Mouse (Mus musculus): ENCODE results near the gene Aoc1.

Gene Aoc1

GRCm38 (mm10) chr6:48872596-48872995, at the start of gene Aoc1:
Aoc1 (plus strand) TSS chr6:48872896.
- no peak for DNase-seq (ENCODE audit: low read depth)

- DNase-seq (ENCODE audit: low read depth) = no peak
Measured at GRCm38 (mm10) chr6:48825016-48825415, 47.7 kb upstream of the Aoc1 start.

DNA sequence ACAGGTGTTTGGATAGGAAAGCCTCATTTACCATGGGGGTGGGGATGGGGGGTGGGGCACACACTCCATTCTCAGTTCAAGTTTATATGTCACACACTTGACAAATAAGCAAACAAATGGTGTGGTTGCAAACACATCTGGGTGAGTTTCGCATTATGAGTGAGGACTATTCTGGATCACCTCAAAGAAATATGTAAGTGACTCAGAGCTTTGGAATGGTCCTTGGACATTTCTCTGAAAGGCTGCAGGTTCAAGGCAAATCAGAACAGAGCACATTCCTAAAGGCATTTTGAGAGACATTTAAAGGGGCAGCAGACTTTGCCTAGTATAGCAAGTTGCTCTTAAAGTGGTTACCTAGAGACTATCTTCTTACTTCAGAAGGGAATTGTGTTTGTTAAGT, 43.7 kb upstream of the Aoc1 start:
- no peak for DNase-seq (ENCODE audit: low read depth)

GRCm38 (mm10) chr6:48829651-48830050, 43.0 kb upstream of the Aoc1 start:
- DNase-seq (ENCODE audit: low read depth) = peak; percentile 44

DNA sequence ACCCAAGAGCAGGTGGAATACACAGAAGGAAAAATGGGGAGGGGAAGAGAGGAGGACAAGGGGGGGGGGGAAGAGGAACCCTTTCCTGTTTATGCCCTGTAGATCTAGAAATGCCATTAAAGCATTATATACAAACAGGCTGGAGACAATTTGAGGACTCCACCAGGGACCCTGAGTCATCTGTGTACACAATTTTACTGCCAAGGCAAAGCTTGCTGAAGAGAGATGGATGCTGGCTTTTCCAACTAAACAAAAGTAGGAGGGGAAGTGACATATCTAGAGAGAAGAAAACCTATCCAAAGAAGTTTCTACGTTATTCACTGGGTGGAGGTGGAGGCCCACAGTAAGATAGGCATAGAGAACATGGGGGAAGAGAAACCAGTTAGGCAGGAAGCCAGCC, 42.5 kb upstream of the Aoc1 start:
- DNase-seq (ENCODE audit: low read depth) = no peak

DNA sequence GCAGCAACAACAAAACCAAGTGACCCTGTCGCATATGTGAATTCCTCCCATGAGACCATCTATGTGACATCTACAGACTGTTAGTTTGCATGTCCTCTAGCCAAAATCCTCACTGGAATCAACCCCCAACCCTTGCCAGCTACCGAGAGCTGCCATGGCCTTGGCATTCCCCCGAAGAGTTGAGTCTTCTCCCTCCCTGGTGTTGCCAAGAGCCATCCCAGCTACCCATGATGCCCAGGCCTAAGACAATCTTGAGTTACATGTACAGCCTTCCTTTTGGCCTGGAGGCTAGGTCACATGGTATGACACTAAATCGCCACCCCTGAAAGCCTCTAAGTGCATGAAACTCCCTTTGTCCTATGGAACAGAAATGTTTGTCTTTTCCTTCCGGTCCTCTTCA, 41.6 kb upstream of the Aoc1 start:
- DNase-seq (ENCODE audit: low read depth) = no peak

GRCm38 (mm10) chr6:48832426-48832825, 40.3 kb upstream of the Aoc1 start:
- no peak for DNase-seq (ENCODE audit: low read depth)

DNA sequence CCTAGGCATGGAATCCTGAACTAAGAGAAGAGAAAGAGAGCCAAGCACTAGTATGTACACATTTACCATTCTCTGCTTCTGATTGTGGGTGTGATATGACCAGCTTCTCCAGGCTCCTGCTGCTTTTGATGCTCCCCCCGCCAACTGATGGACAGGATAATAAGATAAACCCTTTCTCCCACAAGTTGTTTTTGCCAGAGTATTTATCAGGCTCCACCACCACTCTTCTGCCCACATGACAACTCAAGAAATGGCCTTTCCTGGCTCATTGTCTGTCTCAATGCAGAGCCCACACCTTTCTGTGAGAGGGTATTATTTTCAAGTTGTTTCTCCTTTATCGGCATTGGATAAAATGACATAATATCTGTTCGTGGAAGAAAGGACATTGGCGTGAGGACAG, 39.2 kb upstream of the Aoc1 start:
- DNase-seq (ENCODE audit: low read depth) = no peak

GRCm38 (mm10) chr6:48835241-48835640, 37.5 kb upstream of the Aoc1 start:
- no peak for DNase-seq (ENCODE audit: low read depth)

GRCm38 (mm10) chr6:48836146-48836545, 36.5 kb upstream of the Aoc1 start:
- no peak for DNase-seq (ENCODE audit: low read depth)

- DNase-seq (ENCODE audit: low read depth) = no peak
Measured at GRCm38 (mm10) chr6:48837516-48837915, 35.2 kb upstream of the Aoc1 start.

- no peak for DNase-seq (ENCODE audit: low read depth)
Measured at GRCm38 (mm10) chr6:48838321-48839080, 34.2 kb upstream of the Aoc1 start.

GRCm38 (mm10) chr6:48840371-48840969, 32.2 kb upstream of the Aoc1 start, which contains the start of gene Tmem176a:
Tmem176a (plus strand) TSS chr6:48840919.
- DNase-seq (ENCODE audit: low read depth) = peak; percentile 28

- peak; percentile 28 for DNase-seq (ENCODE audit: low read depth)
Measured at GRCm38 (mm10) chr6:48840973-48841625, 31.6 kb upstream of the Aoc1 start, which contains the start of gene Tmem176b. Tmem176b (minus strand) TSS chr6:48841496.

GRCm38 (mm10) chr6:48842111-48842842, 30.4 kb upstream of the Aoc1 start:
- DNase-seq (ENCODE audit: low read depth) = peak; percentile 44

GRCm38 (mm10) chr6:48845086-48845485, 27.6 kb upstream of the Aoc1 start:
- no peak for DNase-seq (ENCODE audit: low read depth)

DNA sequence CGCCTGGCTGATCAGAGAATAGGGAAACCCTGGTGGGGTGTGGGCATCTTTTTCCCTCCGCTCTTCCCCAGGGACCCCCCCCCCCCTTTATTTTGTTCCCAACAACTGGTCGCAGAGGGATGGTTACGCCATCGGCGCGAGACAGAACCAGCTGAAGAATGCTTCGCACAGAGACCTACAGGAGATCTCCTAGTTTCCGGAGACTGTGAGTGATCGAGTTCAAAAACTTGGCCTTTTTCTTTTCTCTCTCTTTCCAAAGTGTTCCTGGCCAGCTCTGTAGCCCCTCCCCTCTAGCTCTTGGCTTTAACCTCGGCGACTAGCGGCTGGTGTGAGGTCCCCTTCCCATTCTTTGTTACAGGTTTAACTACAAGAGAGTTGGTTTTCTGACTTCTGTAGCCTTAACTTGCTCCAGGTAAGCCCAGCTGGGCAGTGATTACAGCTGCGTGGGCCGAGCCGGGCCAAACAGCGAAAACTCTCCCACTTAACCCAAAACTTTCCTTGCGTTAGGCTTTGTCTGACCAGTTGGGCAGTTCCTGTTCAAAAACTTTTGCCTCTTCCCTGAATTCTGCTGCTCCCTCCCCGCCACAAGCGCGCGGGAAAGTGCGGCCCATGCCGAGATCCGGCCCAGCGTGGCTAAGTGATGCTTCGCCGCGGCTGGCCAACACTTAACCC, 20.7 kb upstream of the Aoc1 start:
- no peak for DNase-seq (ENCODE audit: low read depth)

- no peak for DNase-seq (ENCODE audit: low read depth)
Measured at GRCm38 (mm10) chr6:48854155-48854554, 18.5 kb upstream of the Aoc1 start.

- peak; percentile 57 for DNase-seq (ENCODE audit: low read depth)
Measured at GRCm38 (mm10) chr6:48857613-48858302, 14.9 kb upstream of the Aoc1 start.

- peak; percentile 69 for DNase-seq (ENCODE audit: low read depth)
Measured at GRCm38 (mm10) chr6:48860130-48860815, 12.4 kb upstream of the Aoc1 start.

DNA sequence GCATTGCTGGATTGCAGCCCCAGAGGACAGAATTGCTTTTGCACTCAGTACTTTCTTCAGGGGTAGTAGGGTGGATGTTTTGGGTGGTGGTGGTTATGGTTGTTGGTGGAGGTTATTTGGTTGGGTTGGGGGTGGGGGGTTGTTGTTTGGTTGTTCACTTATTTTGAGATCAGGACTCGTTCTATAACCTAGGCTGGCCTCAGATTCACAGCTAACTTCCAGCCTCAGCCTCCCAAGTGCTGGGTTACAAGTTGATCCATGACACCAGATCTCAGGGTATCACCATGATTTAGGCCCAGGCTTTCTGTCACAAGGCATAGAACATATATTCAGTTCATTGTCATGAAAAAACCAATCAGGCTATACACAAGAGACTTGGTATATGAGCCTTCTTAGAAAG, 11.8 kb upstream of the Aoc1 start:
- no peak for DNase-seq (ENCODE audit: low read depth)

Measured in naive thymus-derived CD4-positive, alpha-beta T cell, adult 2 months (primary cell).